Mouse (Mus musculus) adrenal gland, postnatal 25 days (tissue): ENCODE measurements around the gene Pycr1. TPM values are rescaled to one million over a fixed set of nuclear protein-coding genes. Genes with fewer than 3 reads are reported as not detected.

ENCODE experiments used
- DNase-seq: peaks from one replicate; pipeline ENCODE4 v3.0.0; 2021; ENCODE audit warnings: mixed read lengths
- total RNA-seq: library from RNA; stranded (reverse); gene quantifications from 2 replicates; pipeline ENCODE4 v1.2.3, GENCODE M21; 2021

Gene Pycr1
- total RNA-seq, 1 experiment from 2014 or later: 1.3 TPM

GRCm38 (mm10) chr11:120657301-120657700 is 13.7 kb upstream of the Pycr1 start:
- DNase-seq: no peak

GRCm38 (mm10) chr11:120654741-120655140 is 11.2 kb upstream of the Pycr1 start:
- no peak for DNase-seq

GRCm38 (mm10) chr11:120651872-120652271 is 8.3 kb upstream of the Pycr1 start:
- DNase-seq: no peak

GRCm38 (mm10) chr11:120648001-120648476 is 4.5 kb upstream of the Pycr1 start, which contains the start of gene Myadml2:
Gene Myadml2, minus strand, starts transcription at chr11:120648158.
- no peak for DNase-seq

GRCm38 (mm10) chr11:120647047-120647830 is 3.7 kb upstream of the Pycr1 start:
- no peak for DNase-seq

- no peak for DNase-seq
Measured at GRCm38 (mm10) chr11:120642939-120643600, 499 bp downstream of the Pycr1 start.

- no peak for DNase-seq
Measured at GRCm38 (mm10) chr11:120641869-120642268, 1.7 kb downstream of the Pycr1 start.

- DNase-seq: no peak
Measured at GRCm38 (mm10) chr11:120641255-120641654, 2.3 kb downstream of the Pycr1 start.

- DNase-seq: no peak
Measured at GRCm38 (mm10) chr11:120634810-120635209, 8.8 kb downstream of the Pycr1 start.

GRCm38 (mm10) chr11:120633520-120634343 is 9.8 kb downstream of the Pycr1 start, which contains the start of gene Mafg:
Gene Mafg, minus strand, starts transcription at chr11:120633600.
- DNase-seq: peak; percentile 93

- peak; percentile 82 for DNase-seq
Measured at GRCm38 (mm10) chr11:120632559-120633519, 10.7 kb downstream of the Pycr1 start.

GRCm38 (mm10) chr11:120631726-120632448 is 11.7 kb downstream of the Pycr1 start:
- no peak for DNase-seq

- no peak for DNase-seq
Measured at GRCm38 (mm10) chr11:120630881-120631725, 12.5 kb downstream of the Pycr1 start.

- no peak for DNase-seq
Measured at GRCm38 (mm10) chr11:120630401-120630871, 13.1 kb downstream of the Pycr1 start.

- DNase-seq: peak; percentile 69
Measured at GRCm38 (mm10) chr11:120629911-120630310, 13.7 kb downstream of the Pycr1 start.

GRCm38 (mm10) chr11:120629341-120629730 is 14.2 kb downstream of the Pycr1 start:
- peak; percentile 52 for DNase-seq

- DNase-seq: no peak
Measured at GRCm38 (mm10) chr11:120628601-120629340, 14.8 kb downstream of the Pycr1 start.

GRCm38 (mm10) chr11:120627468-120628300 is 15.9 kb downstream of the Pycr1 start:
- DNase-seq: no peak
